Mouse (Mus musculus) fibroblast of lung, adult 2 months (primary cell): ENCODE data around the gene Smim27.

Source experiments
- DNase-seq: peaks from one replicate; pipeline ENCODE4 v3.0.0-alpha.2; 2011; ENCODE audit warnings: low read depth

The Smim27 gene

DNA sequence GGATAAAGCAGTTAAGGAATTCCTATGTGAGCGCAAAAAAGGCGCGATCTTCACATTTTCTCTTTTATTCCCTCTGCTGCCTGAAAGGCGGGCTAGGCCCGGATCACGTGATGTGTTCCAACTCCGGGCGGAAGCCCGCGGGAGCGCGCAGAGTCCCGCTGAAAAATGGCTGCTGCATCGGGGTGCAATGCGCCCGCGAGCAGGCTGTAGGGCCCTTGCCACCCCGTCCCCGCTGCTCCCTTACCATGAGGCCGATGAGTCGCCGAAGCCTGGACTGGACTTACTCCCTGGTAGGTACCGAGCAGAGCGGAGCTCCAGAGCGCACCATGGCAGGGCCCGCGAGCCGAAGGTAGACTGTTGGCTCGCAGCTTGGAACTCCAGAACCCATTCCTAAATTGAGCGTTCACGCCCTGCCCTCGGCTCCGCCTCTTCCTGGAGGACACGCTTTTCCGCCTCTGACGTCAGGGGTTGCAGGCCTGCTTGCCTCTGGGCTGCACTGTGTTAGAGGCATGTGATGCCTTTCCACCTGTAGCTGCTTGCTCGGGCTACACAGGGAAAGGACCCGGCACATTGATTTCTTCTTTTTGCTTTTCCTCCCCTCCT, at the start of gene Smim27, which contains the start of gene Topors:
Gene Smim27, plus strand, starts transcription at position 150 of the 603 bp plus-strand sequence.
Gene Topors, minus strand, starts transcription at position 421 of the 603 bp plus-strand sequence.
- peak; percentile 96 for DNase-seq

DNA sequence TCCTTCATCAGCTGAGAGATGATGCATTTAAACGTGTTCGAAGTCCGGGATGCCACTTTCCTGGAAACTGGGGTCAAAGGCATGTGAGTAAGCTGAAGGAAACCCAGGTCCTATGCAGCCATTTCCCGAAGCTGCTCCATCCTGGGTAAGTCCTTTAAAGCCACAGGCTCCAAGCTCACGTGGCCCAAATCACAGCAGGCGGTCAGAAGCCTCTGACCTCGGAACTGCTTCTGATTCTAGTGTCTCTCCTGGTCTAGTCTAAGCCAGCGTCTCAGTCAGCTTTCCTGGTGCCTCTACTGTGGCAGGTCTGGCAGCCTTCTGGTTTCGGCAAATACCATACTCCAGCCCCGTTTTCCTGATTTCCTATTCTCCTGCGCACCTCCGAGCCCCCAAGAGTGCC, 48.9 kb upstream of the Smim27 start:
- no peak for DNase-seq

DNA sequence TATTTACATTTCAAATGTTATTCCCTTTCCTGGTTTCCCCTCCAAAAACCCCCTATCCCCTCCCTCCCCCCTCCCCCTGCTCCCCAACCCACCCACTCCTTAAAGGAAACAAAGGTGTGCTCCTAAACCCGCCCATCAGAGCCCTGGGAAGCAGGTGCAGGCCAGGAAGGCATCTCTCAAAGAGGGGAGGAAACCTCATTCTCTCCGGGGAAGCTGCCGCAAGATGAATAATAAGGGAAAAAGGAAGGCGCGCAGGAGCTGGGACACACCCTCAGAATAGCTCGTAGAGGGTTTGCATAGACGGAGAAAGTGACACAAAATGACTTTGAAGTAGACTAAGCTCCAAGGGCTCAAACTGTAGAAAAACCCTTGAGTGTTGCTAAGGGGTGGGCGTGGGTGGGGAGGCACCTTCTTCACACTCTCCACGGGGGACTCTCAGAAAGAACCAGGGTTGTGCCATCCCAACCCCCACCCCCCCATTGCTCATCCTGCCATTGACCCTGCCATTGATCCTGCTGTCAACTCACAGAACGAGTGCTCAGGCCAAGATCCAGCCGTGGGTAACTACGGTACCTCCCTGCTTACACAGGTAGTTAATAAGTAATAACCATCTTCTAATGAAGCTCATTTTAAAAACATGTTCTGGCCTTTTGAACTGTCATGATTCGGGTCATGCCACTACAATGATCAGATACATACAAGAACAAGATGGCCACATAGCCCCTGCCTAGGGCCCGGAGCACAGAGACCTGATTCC, 48.2 kb upstream of the Smim27 start:
- DNase-seq = no peak

DNA sequence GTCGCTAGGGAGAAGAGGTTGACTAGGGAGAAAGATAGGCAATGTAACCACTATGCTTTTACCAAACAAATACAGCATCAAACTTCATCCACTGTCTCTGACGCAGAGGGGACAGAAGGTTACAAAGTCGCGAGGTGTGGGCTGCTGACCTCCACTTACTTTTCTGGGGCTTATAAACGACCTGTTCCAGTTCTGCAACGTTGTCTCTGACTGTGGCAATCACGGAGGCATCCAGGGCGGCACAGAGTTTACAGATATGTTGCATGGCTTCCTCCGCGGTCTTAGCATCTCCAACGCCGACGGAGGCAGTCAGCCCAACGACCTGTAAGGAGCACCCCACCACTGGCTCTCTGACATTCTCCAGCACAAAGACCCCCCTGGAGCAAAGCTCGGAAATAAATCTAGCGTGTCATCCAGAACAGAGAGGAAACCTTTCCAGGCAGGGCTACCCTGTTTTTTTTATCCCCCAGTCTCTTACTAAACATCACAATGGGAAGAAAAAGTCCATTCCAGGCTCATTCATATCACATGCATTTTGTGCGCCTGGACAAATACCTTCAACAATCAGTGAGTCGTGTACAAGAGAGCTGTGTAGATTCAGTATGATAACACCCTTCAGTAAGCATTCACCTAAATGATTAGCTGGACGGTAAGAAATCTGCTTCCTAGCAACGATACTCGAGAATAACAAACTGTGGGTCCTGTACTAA, 47.3 kb upstream of the Smim27 start:
- no peak for DNase-seq

DNA sequence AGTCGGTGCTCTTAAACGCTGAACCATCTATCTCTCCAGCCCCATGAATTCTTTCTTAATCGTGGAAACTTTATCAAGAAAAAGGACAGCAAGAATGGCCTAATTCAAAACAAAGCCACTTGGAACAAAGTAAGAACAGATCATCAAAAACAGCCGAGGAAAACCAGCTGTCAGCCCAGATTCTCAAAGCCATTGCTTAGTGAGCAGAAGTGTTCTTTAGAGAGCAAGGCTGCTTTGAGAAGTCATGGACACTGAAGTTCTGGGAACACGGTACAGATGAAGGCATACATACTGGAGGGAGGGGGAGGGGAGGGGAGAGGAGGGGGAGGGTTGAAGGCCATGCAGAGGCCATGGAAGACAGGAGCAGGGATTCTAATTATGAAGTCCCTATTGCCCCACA, 43.3 kb upstream of the Smim27 start:
- no peak for DNase-seq

DNA sequence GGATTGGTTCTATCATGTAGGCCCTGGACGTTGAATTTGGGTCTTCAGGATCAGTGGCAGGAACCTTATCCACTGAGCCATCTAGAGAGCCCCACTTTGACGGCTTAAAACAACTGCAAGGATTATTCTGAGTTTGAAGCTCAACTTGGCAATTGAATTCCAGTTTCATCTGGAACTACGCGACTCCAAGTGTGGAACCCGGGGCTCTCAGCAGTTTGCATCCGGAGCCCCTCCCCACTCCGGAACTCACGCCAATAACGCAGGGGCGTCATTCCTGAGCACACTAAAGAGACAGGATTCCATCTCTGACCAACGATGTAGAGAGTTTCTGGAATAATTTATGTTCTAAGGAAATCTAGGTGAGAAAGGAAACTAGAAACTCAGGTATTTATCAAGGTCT, 42.2 kb upstream of the Smim27 start:
- no peak for DNase-seq

DNA sequence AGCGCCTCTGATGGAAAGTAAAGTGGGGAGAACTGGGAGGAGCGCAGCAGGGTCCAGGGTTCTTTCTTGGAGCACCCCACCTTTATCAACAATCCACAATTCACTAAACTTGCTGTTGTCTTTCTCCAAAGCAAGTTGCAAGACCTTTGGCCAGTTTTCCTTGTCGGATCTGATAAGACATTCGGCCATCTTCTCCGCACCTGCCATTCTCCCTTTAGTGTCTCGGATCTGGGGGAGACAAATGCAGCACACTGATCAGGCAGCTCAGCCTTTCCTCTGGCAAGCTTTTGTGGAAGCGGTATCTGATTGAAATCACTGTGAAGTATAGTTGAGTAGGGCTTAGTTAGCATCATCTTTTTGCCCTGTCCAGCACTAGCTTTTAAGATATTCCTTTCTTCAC, 41.5 kb upstream of the Smim27 start:
- DNase-seq = no peak

DNA sequence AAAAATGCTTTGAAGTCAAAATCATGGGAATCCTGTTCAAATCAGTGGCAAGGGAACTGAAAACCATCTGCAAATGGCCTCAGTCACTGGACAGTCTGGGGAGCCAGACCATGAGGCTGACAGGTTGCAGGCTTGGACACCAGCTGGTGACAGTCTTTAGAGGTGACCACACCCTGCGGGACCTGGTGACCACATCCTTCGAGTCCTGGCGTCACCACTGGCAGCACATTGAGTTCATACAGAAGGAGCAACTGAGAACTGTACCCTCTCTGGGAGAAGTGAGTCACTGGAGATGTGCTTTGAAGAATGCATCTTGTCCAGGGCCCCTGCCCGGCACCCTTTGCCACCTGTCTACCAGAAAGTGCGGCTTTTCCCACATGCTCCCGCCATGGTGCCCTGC, 39.7 kb upstream of the Smim27 start:
- DNase-seq = no peak

DNA sequence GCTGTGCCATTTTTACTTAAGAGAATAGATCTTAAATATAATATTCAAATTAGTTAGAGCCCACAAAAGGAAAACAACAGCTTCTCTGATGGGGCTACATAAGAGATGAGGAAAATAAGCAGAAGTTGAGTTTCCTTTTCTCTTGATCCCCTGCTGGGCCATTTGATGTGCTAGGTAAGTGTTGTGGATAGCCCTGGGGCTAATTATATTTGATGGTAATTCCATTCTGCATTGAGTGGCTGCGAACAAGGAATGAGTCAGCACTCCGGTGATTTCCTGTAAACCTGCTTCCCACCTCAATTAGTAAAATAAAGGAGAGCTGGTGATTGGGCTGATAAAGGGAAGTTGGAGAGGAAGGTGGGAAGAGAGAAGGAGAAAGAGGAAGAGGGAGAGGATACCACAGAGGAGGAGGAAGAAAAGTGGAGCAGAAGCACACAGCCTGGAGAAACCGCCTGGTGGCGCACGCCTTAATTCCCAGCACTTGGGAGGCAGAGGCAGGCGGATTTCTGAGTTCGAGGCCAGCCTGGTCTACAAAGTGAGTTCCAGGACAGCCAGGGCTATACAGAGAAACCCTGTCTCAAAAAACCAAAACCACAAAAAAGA, 36.2 kb upstream of the Smim27 start:
- DNase-seq = no peak

DNA sequence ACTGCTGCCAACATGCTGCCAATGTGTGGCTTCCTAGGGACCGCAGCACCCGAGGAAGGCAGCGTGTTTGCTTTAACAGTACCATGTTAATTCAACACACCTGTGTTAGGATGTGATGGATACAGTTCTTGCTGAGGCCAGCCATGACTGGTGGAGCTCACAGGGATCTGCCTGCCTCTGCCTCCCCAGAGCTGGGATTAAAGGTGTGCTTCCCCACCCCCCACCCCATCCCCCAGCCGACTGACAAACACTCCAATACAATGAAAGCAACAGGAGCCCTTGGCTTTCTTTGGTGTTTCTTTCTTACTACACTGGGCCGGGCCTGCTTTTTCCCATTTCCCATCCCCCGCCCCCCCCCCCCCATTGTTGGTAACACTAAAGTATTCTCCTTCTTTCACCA, 35.1 kb upstream of the Smim27 start:
- no peak for DNase-seq

DNA sequence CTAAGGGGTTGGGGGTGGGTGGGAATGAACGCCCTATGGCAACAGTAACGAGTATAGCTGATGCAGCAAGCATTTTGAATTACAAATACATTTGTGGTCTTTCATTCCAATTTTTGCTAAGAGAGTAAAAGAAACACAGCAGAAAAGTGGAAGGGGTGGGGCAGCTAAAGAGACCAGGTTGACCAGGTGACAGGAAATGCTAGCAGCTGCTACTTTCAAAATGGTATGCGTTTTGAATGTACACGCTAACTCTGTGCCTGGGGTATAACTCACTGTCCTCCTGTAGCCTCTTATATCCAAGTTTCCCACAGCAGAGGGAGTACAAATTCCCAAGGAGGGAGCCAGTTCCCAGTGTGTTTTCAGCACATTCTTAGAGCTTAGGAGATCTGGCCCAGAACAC, 32.5 kb upstream of the Smim27 start:
- DNase-seq = no peak

DNA sequence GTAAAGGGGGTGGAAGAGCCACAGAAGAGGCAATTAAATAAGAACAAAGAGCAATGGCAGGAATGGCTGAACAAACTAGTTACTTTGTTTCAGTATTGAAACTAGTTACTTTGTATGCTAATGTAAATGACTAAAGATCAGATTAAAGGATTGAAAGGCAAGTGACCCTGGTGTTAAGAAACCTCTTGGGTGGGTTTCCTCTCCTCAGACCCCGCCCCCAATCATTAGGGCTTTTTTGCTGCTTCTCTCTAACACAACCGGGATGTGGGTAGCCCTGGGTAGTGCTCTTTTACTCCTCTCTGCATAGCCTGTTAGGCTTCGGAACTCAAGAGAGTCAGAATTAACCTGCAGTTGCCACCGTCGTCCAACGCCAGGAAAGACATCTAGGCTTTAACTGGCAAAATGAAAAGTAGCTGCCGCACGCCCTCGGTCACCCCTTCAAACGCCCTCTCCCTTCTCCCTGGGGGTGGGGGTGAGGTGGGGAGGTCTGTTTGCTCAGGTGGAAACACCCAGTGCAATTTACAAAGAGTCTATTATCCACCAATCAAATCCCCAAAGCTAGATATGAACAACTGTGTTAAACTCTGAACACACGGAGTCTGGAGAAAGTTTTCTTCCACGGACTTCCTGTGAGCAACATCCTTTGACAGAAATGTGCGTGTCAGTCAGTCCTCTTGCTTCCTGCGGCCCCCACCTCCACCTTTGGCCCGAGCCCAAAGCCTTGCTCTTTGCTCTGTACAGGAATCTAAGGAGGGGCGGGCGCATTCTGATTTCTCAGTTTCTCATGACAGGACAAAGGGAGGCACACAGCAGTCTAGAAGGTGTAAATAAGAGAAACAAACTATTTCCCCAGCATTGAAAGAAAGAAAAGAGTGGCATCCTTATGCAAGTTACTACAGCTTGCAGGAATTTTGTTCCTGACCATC, 30.6 kb upstream of the Smim27 start:
- no peak for DNase-seq

DNA sequence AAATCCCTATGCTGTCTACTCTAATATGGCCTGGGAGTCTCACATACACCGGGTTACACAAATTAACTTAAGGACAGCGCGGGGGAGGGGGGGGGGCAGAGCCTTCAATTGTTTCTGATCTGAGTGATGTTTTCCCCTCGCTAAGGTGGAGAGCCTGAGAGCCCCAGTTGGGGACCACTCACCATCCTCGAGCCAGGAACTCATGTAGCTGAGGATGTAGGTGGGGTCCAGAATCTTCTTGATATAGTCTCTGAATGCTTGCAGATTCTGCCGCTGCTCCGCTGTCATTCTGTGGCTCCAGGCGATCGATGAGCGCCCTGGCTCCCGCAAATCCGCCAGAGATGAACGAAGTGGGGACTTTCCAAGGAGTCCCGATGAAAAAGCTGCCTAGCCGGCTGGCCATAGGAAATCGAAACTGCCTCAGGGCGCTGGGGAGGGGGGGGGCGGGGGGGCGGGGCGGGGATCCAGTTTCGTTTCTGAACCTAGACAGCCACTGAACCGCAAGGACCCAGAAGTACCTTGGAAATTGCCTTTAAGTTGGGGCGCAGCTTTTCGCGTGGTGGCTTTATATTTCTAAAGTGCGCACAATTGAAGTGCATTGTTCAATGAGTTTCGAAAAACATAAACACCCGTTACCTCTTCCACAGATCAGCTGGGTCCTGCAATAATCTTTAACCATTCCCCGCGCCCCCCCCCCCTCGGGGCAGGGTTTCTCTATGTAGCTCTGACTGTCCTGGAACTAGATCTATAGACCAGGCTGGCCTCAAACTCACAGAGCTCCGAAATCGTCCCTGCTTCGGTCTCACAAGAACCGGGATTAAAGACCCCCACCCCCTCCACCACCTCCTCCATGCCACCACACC, 29.7 kb upstream of the Smim27 start, which contains the start of gene Ddx58:
Gene Ddx58, minus strand, starts transcription at position 420 of the 863 bp plus-strand sequence.
- DNase-seq = no peak

DNA sequence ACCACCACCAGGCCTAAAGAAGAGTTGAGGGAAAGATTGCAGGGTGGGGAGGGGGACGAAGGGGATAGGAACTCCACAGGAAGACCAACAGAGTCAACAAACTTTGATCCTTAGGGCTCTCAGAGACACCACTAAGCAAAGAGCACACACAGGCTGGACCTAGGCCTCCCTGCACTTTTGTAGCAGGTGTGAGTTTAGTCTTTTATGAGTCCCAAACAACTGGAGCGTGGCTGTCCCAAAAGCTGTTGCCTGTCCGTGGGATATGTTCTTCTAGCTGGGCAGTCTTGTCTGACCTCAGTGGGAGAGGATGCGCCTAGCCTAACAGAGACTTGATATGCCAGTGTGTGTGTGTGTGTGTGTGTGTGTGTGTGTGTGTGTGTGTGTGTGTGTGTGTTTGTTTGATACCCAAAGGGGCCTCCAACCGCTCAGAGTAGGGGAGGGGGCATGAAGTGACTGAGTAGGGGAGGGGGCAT, 29.1 kb upstream of the Smim27 start:
- no peak for DNase-seq

DNA sequence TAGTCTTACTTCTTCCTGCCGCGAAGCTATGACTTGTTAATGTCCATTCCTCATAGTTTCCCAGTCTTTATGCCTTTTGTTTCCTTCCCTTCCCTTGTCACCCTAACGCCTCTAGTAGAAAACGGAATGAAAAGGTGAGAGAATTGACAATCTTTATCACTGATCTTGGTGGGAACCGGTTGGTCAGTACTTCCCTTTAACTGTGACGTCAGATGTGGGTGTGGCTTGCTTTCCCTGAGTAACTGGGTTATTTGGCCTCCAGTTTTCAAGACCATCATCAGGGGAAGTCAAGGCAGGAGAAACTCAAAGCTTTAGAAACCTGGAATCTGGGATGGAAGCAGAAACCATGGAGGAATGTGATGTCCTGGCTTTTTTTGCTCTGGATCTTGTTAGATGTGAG, 27.5 kb upstream of the Smim27 start:
- no peak for DNase-seq

DNA sequence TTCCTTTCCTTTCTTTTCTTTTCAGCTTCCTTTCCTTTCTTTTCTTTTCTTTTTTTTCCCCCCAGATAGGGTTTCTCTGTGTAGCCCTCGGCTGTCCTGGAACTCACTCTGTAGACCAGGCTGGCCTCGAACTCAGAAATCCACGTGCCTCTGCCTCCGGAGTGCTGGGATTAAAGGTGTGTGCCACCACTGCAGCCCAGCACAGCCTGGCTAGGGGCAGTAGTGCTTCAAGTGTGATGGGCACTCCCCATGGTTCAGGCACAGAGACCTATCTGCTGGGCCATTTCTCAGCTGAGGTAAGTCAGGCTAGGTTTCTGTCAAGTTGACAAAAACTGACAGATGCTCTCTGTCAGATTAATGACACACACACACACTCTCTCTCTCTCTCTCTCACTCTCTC, 26.4 kb upstream of the Smim27 start:
- no peak for DNase-seq

DNA sequence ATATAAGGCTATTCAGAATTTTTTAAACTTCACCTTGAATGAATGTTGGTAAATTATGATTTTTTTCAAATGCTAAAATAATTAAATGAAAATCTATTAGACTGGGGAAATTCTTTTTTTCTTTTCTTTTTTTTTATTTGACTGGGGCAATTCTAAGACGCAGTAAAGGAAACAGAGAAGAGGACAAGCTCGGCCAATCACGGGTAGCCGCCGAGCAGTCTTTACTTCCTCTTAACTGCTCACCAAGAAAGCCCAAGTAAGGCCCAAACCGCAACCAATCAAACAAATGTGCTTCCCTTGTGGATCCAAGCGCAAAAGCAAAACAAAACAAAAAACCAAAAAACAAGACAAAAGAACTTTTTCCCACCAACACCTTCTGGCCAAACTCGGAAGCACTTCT, 25.3 kb upstream of the Smim27 start:
- no peak for DNase-seq

DNA sequence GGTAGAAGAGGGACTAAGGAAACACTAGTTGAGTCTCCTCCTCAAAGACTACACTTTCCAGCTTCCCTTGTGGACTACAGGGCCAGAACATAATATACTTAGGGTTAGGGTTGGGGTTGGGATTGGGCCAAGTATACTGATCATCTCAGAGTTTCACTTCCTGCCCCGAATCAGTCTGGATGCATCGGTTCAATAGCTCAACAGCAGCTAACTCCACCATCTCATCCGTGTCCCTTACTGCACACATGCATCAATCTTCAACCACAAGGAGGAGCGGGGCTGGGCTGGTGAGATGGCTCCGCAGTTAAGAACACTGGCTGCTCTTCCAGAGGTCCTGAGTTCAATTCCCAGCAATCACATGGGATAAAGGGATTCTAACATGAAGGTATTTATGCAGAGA, 18.4 kb upstream of the Smim27 start:
- no peak for DNase-seq

DNA sequence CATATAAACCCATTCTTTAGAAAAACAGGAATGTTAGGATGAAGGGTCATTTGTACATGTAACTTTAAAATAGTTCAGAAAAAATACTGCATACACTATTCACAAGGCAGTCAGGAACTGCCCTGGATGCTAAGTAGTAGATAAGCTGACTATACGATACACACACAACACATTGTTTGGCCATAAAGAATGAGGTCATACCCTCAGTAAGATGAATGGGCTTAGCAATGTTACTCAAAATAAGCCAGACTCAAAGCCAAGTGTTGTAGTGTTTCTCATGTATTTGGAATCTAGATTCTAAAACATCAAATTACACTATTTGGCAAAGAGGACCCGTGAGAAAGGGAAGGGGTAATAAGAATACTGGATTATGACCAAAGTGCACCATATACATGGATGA, 15.6 kb upstream of the Smim27 start:
- no peak for DNase-seq

DNA sequence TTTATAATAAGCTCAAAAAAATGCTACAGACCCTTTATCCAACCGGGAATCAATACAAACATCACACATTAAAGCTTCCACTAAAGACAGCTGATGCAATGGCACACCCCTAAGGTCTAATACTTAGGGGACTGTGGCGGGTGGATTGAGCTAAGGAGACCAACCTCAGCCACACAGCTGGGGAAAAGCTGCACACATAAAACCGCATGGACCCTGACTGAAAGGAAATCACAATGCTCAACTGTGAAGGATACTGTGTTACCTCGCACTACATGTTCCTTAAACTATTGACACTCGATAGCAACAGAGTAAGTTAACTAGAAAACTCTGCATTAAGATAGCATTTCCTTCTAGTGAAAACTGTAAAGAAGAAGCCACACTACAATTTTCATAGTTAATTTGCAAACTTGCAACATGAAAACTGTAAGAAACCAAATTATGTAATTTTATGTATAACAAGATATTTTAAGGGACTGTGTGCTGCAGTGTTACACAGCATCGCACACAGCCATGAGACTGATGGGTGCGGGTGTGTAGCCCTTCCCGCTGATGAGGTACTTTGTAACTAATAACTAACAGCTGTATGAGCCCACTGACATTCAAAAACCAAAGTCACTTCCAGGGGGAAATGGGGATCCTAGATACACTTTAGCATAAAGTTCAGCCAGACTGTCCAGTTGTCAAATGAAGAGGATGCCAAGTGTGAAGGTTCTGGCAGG, 14.8 kb upstream of the Smim27 start:
- no peak for DNase-seq
